Comparison of ENCODE assay signal across 8 mouse cellular contexts in the genomic region with DNA sequence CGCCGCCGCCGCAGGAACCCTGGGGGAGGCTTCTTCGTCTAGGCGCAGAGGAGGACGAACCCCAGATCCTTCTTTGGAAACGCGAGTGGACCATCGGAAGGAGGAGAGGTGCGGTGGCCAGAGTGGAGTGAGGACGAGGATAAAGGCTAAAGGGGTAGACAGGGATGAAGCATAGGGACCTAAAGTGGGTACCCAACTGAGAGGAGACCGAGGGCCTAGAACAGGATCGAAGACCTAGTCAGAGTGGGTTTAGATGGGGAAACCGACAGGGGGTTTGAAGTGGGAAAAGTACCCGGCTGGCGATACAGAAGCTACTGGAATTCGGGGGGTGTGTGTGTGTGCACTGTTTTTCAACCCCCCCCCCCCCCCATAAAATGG. TPM values are rescaled to one million over a fixed set of nuclear protein-coding genes. Genes with fewer than 3 reads are reported as not detected.
A peak's percentile ranks its signal among the peaks of the same experiment; 100 is the strongest.
DNase-seq lines count a peak whose midpoint lies in the region; ATAC-seq and TF ChIP-seq lines count a peak whose summit lies in the region.

No protein-coding gene starts in this region.

- H3K36me3 ChIP-seq in heart, embryonic 14.5 days (ENCODE audit: control insufficient read depth, insufficient read depth, low read length): peaks cover 24% of the 10 kb centered on the region
- no peaks in the 10 kb centered on the region; the same call in 1 of the 2 replicates for H3K36me3 ChIP-seq in ES-E14 (ENCODE audit: control insufficient read depth, insufficient read depth, low read length, poor library complexity, severe bottlenecking)
- no peaks in the 10 kb centered on the region for H3K36me3 ChIP-seq in forebrain, embryonic 16.5 days (ENCODE audit: control insufficient read depth, insufficient read depth)

- H3K4me3 ChIP-seq in heart, embryonic 14.5 days (ENCODE audit: control insufficient read depth in 1 of 2, insufficient read depth in 1 of 2, low read depth in 1 of 2, low read length in 2 of 2): peak overlapping the region; percentile 89 to 92
- H3K4me3 ChIP-seq in ES-E14 (ENCODE audit: insufficient read depth in 1 of 2, low read depth in 1 of 2, low read length in 2 of 2, poor library complexity in 1 of 2, severe bottlenecking in 1 of 2): peak overlapping the region; percentile 91 to 93
- peak overlapping the region; percentile 99 for H3K4me3 ChIP-seq in forebrain, embryonic 16.5 days (replicated peaks; ENCODE audit: low read length)

- no peak for DNase-seq in heart, adult 8-10 months (ENCODE audit: low spot score)
- DNase-seq in ES-E14 (ENCODE audit: low read depth, low spot score): no peak
- peak; percentile 2 for DNase-seq in lung, postnatal 36 days
- no peak for DNase-seq in T-cell, adult 2 months (ENCODE audit: low spot score)
- DNase-seq in right cerebral cortex, postnatal 4 days: no peak
- DNase-seq in frontal cortex, postnatal 25 days (ENCODE audit: low spot score in 2 of 2): no peak

- H3K27me3 ChIP-seq in heart, embryonic 14.5 days (ENCODE audit: control insufficient read depth, insufficient read depth, low read length): no peaks in the 10 kb centered on the region
- H3K27me3 ChIP-seq in forebrain, embryonic 16.5 days (replicated peaks; ENCODE audit: control insufficient read depth, insufficient read depth, low read length): no peaks in the 10 kb centered on the region

- H3K9me3 ChIP-seq in heart, embryonic 14.5 days (ENCODE audit: control insufficient read depth, low read length): peaks cover 5% of the 10 kb centered on the region; the same call in 1 of the 2 replicates
- peaks cover 29% of the 10 kb centered on the region for H3K9me3 ChIP-seq in ES-E14 (ENCODE audit: control insufficient read depth, insufficient read depth, low read depth, low read length)
- no peaks in the 10 kb centered on the region for H3K9me3 ChIP-seq in forebrain, embryonic 16.5 days (ENCODE audit: control insufficient read depth, low read length)

- peak overlapping the region; percentile 49 to 75; a peak in 3 of 4 replicates for H3K27ac ChIP-seq in heart, embryonic 14.5 days (replicated peaks in 1 of 2; ENCODE audit: control insufficient read depth in 1 of 2, insufficient read depth in 1 of 2, low read depth in 2 of 2, low read length in 2 of 2)
- H3K27ac ChIP-seq in ES-E14 (ENCODE audit: insufficient read depth, low read depth, low read length, poor library complexity, severe bottlenecking): no peak overlapping the region
- peak overlapping the region; percentile 83 for H3K27ac ChIP-seq in forebrain, embryonic 16.5 days (ENCODE audit: low read length)

- peak overlapping the region; percentile 86 for H3K4me2 ChIP-seq in heart, embryonic 14.5 days (ENCODE audit: low read length)
- H3K4me2 ChIP-seq in forebrain, embryonic 16.5 days (ENCODE audit: low read length): peak overlapping the region; percentile 86

- no peak for ATAC-seq in heart, embryonic 14.5 days (ENCODE audit: insufficient number of reproducible peaks, insufficient read depth, low FRiP score, low read depth)
- peak; percentile 26; the same call in 1 of the 2 replicates for ATAC-seq in forebrain, embryonic 16.5 days

- 3% methylated on average over 18 of the region's 18 CpGs for WGBS in heart, embryonic 14.5 days
- 5% methylated on average over 18 of the region's 18 CpGs for WGBS in forebrain, embryonic 16.5 days

- H3K9ac ChIP-seq in heart, embryonic 14.5 days (ENCODE audit: low read length): peak overlapping the region; percentile 90
- H3K9ac ChIP-seq in ES-E14 (ENCODE audit: insufficient read depth, low read depth, low read length, poor library complexity, severe bottlenecking): peak overlapping the region; percentile 74
- peak overlapping the region; percentile 88 for H3K9ac ChIP-seq in forebrain, embryonic 16.5 days (replicated peaks; ENCODE audit: low read depth, low read length)

- in situ Hi-C loops in ES-E14 (cut with MboI; ENCODE audit: low sequenced_read_pairs in 2 of 2, unreplicated experiment in 2 of 2): no loop called here

- peaks cover 0 to 5% of the 10 kb centered on the region in 2 experiments; a peak in 1 of 4 replicates for H3K4me1 ChIP-seq in heart, embryonic 14.5 days (ENCODE audit: control insufficient read depth in 2 of 2, insufficient read depth in 2 of 2, low read length in 2 of 2)
- H3K4me1 ChIP-seq in ES-E14 (ENCODE audit: control insufficient read depth in 2 of 2, insufficient read depth in 2 of 2, low read length in 2 of 2, poor library complexity in 1 of 2): no peaks in the 10 kb centered on the region; a peak in 1 of 4 replicates
- H3K4me1 ChIP-seq in forebrain, embryonic 16.5 days (replicated peaks; ENCODE audit: control insufficient read depth, insufficient read depth, low read length): peaks cover 6% of the 10 kb centered on the region

TF ChIP-seq in ES-E14, 5 proteins besides CTCF, POLR2A, EP300 and RAD21:
- TF ChIP-seq CHD2 (IDR thresholded peaks at IDR 0.05; ENCODE audit: low read depth, low read length): no peak
- TF ChIP-seq ZC3H11A (IDR thresholded peaks at IDR 0.05; ENCODE audit: borderline replicate concordance, low read depth, low read length): no peak
- no peak for TF ChIP-seq HCFC1 (IDR thresholded peaks at IDR 0.05; ENCODE audit: borderline replicate concordance, insufficient read depth, low read length)
- no peak for TF ChIP-seq MAFK (IDR thresholded peaks at IDR 0.05; ENCODE audit: insufficient read depth, low read depth, low read length)
- no peak for TF ChIP-seq ZNF384 (IDR thresholded peaks at IDR 0.05; ENCODE audit: low read depth, low read length)

RNA-seq across cellular contexts. Expression of a gene that starts 0.4 kb away (rescaled TPM):
- polyA plus RNA-seq in heart, embryonic 14.5 days (2014; fragmentation: Nextera tagmentation; extraction: Ambion mirVana): 29.7 and 32.5 TPM in 2 replicates
- total RNA-seq in heart, adult 8-10 months (2022): 10 to 100 TPM; 11.4 to 13.4 (median 11.9) TPM
- 32.7 and 40.2 TPM in 2 replicates for total RNA-seq in ES-E14 (2012; rRNA removed)
- polyA plus RNA-seq in forebrain, embryonic 16.5 days (2015; fragmentation: Nextera tagmentation; extraction: Ambion mirVana): 91.2 and 92.4 TPM in 2 replicates

RNA-seq across cellular contexts. Expression of a gene that starts 26.2 kb away (rescaled TPM):
- 2.4 and 2.7 TPM in 2 replicates for polyA plus RNA-seq in heart, embryonic 14.5 days (2014; fragmentation: Nextera tagmentation; extraction: Ambion mirVana)
- 1 to 10 TPM; 2.8 to 3.7 (median 3.3) TPM for total RNA-seq in heart, adult 8-10 months (2022)
- total RNA-seq in ES-E14 (2012; rRNA removed): 7.8 and 8.9 TPM in 2 replicates
- 20.1 and 21.1 TPM in 2 replicates for polyA plus RNA-seq in forebrain, embryonic 16.5 days (2015; fragmentation: Nextera tagmentation; extraction: Ambion mirVana)

RNA-seq across cellular contexts. Expression of a gene that starts 28.1 kb away (rescaled TPM):
- 15.9 and 22.0 TPM in 2 replicates for polyA plus RNA-seq in heart, embryonic 14.5 days (2014; fragmentation: Nextera tagmentation; extraction: Ambion mirVana)
- total RNA-seq in heart, adult 8-10 months (2022): 10 to 100 TPM; 23.8 to 31.2 (median 29.1) TPM
- total RNA-seq in ES-E14 (2012; rRNA removed): 116 and 226 TPM in 2 replicates
- 61.7 and 68.9 TPM in 2 replicates for polyA plus RNA-seq in forebrain, embryonic 16.5 days (2015; fragmentation: Nextera tagmentation; extraction: Ambion mirVana)

RNA-seq across cellular contexts. Expression of a gene that starts 36.3 kb away (rescaled TPM):
- polyA plus RNA-seq in heart, embryonic 14.5 days (2014; fragmentation: Nextera tagmentation; extraction: Ambion mirVana): 0.23 and 0.30 TPM in 2 replicates
- total RNA-seq in heart, adult 8-10 months (2022): under 1 TPM in 1 of 4 experiments, not detected in 3; 0.09 TPM
- 18.3 and 39.9 TPM in 2 replicates for total RNA-seq in ES-E14 (2012; rRNA removed)
- polyA plus RNA-seq in forebrain, embryonic 16.5 days (2015; fragmentation: Nextera tagmentation; extraction: Ambion mirVana): 1.9 and 3.2 TPM in 2 replicates

RNA-seq across cellular contexts. Expression of a gene that starts 40.4 kb away (rescaled TPM):
- 18.7 and 19.1 TPM in 2 replicates for polyA plus RNA-seq in heart, embryonic 14.5 days (2014; fragmentation: Nextera tagmentation; extraction: Ambion mirVana)
- total RNA-seq in heart, adult 8-10 months (2022): 10 to 100 TPM; 51.0 to 56.3 (median 55.1) TPM
- total RNA-seq in ES-E14 (2012; rRNA removed): 20.8 and 24.3 TPM in 2 replicates
- 23.9 and 26.5 TPM in 2 replicates for polyA plus RNA-seq in forebrain, embryonic 16.5 days (2015; fragmentation: Nextera tagmentation; extraction: Ambion mirVana)
